Mouse (Mus musculus): ENCODE data around the gene Rhbdd1.

The Rhbdd1 gene

DNA sequence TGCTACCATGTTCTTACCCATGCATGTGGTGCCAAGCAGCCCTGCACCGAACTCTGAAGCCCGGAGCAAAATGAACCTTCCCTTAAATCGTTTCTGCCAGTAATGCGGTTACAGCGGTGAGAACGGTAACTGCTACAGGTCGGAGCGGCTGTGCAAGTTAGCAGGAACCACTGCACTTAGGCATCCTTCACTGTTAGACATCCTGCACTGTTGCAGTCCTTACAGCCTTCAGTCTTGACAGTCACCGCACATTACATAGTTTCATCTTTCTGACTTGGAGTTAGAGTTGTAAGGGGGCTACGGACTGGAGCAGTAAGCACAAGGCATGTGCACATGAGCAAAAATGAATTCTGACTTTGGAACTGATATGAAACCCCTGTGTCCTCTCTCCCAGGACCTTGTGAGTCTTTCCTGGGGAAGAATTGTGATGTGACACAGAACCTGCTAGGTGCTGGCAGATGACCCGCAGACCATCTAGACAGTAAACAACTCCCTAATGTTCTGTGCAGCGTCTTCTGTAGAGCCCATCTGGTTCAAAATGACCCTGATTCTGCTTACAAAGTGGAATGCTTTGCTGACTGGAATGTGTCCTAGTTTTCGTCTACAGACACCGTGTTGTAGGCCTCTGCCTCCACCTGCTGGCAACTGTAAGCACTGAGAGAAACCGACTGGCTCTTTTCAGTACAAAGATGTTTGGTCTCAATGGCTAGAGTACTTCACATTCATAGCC, 116.8 kb downstream of the Rhbdd1 start:
- DNase-seq (ENCODE audit: low read depth, low spot score): peak; percentile 14

DNA sequence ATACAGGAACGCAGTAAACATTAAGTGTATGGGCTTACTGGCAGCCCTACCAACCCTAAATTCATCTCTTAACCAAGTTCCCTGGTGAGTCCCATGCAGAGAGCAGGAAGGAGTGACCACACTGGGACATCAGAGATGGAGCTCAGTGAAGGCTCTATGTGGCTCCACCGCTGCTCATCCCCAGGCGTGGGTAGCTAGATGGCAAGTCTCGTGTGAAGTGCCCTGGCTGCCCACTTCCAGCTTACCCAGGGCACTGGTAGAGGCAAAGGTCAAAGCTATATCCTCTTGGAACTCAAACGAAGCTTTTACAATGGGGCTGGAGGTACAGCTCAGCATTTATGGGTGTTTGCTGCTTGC, 117.4 kb downstream of the Rhbdd1 start:
- no peak for DNase-seq (ENCODE audit: low read depth, low spot score)

DNA sequence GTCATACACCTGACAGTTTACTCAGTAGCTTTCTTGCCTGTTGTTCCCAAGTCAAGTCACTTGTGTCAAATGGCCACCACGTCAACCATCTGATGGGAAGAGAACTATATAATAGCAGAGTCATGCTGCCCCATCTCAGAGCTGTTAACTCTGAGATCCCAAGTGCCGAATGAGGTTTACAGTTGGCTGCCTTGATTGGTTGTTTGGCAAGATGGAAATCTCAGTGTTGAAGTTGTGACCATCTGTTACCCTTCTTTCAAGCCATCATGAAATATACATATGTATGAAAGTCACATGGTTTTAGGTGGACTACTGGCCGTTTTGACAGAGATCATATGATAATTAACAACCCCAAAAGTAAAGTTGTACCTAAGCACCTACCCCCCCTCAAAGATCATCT, 121.0 kb downstream of the Rhbdd1 start:
- DNase-seq (ENCODE audit: low read depth, low spot score): no peak

DNA sequence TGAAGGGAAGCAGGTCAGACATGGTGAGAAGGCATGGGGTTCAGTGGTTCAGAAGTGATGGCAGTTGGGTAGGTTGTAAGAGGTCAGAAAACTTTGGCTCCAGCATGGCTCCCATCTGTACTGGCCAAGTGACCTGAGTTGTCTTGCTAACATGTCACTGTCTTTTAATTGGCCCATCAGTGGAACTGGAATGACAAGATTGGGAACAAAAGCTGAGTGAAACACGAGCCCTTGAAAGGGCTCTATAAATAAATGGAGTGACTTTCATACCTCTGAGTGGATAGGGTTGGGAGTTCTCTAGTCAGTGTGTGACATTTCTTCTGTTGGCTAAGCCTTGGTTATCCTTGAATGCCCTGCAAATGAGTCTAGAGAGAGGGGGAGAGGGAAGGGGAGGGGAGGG, 123.9 kb downstream of the Rhbdd1 start:
- no peak for DNase-seq (ENCODE audit: low read depth, low spot score)

DNA sequence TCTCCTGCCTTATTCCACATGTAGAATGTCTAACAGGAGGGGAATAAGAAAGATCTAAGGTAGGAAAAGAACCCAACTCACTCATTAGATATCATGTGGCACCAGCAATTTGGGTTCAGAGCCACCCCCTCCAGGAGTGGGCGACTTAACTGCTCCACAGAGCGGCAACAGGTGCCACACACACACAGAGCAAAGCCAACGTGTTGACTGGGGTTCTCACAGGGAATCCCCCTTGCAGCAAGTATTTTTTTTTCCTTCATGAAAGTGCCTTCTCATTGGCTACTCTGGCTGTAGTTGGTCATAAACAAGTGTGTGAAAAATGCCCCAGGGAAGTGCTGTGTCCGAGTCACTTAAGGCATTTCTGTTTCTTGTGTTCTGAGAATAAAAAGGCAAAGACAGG, 127.3 kb downstream of the Rhbdd1 start:
- DNase-seq (ENCODE audit: low read depth, low spot score): no peak

DNA sequence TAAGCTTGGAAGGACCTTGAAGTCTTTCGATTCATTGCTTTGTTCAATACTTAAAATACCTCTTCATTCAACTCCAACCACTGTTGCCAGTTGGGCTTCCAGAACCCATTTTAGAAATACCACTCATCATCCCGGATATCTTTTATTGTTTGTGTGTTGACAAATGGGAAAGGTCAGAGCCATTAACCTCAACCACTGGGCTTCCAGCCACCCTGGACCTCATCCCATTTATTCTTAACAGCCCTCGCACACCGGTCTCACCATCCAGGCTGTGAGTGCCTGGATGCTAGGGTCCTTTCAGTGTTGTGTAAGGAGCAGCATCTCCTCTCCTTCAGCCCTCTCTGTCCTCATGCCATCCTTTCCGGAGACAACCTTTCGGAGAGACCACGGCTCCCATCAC, 129.8 kb downstream of the Rhbdd1 start:
- DNase-seq (ENCODE audit: low read depth, low spot score): no peak

DNA sequence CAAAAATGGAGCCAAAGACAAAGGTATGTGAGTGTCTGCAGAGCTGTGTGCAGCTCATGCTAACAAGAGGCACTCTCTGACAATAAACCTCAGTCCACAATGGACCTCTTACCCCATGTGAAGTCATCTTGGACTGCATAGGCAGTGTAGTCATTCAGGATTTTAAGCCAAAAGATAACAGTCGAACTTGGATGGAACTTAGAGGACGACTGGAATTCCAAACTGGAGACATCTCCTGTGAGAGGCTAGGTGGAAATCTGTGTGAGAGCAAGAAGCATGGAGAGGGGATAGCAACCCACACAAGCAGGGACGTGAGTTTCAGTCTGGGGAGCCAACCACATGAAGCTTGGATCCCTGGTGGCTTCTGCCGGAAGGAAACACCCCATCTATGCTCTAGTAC, 133.6 kb downstream of the Rhbdd1 start:
- DNase-seq (ENCODE audit: low read depth, low spot score): no peak

DNA sequence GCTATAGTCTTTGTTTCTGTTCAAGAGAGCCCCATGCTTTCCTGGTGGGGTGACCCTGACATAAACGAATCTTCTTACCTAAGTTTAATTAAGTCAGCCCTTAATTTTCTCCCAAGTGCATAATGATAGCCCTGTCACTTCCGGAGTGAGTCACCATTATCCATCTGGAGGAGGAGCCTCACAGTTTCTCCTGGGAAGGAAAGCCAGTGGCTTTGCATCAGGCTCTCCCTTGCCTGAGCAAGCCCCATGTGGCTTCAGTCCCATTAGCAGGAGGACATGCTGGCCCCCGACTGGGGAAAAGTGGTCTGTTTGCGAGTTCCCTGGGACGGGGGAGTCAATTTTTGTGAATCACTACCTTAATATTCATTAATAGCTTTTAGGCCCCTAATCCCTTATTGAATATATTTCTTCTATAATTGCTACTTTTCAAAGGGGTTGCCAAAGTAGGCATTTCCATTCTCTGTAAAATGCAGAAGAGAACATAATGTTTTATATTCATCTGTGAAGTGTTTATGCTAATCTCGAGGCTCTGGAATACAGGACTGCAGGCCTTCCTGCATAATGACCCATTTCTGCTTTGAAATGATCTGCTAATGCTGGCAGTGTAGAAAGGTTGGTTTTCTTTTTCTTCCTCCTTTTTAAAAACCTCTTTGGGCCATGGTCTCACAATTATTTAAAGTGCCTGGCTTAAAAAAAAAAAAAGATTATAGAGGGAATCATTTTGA, 135.8 kb downstream of the Rhbdd1 start:
- DNase-seq (ENCODE audit: low read depth, low spot score): no peak

DNA sequence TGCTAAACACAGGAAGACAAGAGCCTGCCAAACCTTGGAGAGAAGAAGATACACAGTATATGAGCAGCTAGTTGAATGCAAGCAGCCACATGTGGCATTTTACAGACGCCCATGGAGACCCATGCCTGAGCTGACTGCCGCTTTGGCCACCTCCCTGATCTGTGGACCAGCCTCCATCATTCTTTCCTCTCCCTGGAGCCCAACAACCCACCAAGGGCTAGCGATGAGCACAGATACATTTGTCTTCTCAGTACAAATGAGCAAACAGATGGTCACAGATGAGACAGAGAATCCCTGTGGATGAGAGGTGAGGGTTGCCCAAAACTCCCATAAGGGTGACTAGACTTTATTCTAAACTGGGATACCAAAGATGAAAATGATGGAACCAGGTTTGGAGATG, 137.8 kb downstream of the Rhbdd1 start:
- no peak for DNase-seq (ENCODE audit: low read depth, low spot score)

DNA sequence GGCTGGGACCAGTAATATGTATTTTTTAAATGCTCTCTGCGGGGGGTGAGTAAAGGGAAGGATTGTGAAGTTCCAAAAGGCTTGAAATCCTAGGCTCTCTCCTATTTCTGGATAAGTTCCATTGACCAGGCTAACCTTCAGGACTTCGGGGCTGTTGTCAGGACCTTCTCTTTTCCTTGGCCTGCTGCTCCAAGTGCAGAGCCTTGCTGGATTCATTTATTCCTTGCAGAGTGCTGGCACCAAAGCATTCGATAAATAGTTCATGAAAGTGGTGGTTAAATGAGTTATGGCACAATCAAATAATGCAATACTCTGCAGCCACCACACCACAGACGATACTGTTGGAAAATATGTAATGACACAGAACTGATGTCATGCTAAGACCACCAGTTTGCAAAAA, 143.1 kb downstream of the Rhbdd1 start:
- no peak for DNase-seq (ENCODE audit: low read depth, low spot score)

DNA sequence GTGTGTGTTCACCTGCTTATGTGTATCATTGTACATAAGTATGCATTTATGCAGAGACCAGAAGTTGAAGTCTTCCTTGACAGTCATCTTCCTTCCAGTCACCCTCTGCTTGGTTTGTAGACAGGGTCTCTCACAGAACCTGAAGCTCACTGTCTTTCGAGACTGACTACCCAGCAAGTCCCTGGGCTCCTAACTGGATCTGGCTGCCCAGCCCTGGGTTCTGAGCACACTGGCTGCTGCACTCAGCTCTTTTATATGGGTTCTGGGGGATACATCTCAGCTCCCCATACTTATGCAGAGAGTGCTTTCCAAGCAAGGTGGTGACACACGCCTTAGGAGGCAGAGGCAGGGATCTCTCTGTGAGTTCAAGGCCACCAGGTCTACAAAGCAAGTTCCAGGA, 143.7 kb downstream of the Rhbdd1 start:
- no peak for DNase-seq (ENCODE audit: low read depth, low spot score)

DNA sequence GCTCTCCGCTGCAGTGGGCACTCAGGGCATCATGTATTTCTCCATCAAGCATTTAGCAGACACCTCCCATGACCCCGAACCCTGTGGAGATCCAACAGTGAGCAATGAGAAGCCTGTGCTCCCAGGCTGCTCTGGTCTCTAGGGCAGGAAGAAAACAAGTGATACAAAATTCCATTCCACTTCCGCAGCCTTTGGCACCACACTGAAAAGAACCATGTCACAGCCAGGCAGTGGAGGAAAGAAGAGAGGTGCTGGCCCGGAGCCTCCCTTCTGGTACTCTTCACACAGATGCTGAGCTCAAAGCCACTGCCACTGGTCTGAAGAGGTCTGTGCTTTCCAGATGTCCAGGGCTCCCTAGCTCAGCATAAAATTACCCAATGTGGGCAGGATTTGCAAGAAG, 144.8 kb downstream of the Rhbdd1 start:
- no peak for DNase-seq (ENCODE audit: low read depth, low spot score)

DNA sequence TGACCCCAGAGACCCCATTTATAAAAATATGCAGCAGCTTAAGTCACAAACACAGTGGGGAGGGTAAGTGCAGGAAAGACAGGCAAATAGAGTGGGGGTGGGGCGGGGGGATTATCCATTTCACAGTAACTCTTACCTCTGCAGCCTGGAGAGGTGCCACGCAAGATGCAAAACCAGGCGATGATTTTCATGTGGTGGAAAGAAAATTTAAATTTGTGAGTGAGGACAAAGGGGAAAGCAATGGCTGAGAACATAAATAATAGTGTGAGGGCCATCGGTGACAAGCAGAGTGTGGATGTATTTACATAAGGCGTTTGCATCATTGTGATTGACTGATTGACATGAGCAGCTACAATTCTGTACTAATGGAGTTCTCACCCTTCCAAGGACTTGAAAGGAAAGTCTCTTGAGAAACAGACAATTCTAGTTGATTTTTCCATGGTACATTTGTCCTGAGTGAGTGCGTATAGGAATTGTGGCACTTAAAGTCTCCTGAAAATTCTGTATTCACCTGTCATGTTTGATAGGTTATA, 149.1 kb downstream of the Rhbdd1 start:
- no peak for DNase-seq (ENCODE audit: low read depth, low spot score)

DNA sequence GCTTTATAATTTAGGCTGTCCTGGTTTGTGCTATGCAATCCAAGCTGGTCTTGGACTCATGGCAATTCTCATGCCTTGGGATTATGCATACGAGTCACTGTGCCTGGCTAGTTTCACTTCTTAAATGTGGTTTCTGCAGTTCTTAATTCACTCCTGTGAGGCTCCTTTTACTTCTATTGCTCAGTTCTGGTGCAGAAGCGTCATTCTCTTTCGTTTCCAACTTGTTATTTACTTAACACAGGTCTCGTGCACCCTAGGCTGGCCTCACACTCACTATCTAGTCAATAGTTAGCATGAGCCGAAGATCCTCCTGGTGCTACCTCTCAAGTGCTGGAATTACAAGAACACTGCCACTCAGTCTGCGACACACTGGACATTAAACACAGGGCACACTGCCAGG, 152.6 kb downstream of the Rhbdd1 start:
- DNase-seq (ENCODE audit: low read depth, low spot score): no peak

DNA sequence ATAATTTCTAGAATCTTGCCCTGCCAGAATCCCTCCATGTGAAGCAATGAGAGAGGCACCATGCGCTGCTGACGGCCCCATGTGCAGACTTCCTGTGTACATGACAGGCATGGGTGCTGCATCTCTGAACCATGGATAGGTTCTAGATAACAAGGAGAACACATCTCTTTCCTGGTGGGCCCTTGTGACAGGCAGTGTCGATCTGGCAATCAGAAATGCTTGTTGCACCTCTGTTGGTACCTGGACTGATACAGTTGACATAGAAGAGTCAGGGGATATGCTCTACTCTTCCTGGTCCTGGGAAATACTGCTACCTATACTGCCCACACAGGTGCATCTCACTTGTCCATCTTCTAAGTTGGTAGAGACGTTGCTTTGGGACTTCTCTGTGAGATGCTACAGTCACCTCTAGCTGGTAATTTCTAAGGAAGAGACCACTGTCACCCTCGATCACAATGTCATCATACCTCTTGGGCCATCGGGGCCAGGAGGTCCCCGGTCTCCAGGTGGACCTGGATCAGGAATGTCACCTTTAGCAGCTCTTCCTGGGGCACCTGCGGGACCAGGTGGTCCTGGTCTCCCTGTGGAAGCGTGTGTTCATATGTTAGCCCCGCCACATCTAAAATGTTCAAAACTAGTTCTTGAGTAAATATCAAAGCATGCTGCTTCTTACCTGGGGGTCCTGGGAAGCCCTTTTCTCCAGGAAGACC, 154.4 kb downstream of the Rhbdd1 start:
- no peak for DNase-seq (ENCODE audit: low read depth, low spot score)

DNA sequence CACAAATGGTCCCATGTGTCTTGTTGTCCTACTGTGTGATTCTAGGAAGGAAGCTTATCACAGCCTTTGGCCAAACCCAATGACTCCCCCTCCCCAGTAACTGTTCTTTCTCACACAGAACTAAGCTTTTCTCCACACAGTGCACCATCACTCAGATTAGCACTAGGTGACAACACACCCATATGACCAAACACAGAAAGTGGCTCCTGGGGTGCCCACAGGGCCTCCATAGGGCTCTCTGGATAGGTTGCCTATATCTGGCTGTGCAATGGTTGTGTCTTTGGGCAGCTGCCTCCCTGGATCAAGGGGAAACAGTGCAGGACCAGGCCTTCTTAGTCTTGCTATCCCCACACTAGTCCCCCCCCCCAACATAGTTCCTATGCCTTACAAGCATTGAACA, 157.2 kb downstream of the Rhbdd1 start:
- DNase-seq (ENCODE audit: low read depth, low spot score): no peak

DNA sequence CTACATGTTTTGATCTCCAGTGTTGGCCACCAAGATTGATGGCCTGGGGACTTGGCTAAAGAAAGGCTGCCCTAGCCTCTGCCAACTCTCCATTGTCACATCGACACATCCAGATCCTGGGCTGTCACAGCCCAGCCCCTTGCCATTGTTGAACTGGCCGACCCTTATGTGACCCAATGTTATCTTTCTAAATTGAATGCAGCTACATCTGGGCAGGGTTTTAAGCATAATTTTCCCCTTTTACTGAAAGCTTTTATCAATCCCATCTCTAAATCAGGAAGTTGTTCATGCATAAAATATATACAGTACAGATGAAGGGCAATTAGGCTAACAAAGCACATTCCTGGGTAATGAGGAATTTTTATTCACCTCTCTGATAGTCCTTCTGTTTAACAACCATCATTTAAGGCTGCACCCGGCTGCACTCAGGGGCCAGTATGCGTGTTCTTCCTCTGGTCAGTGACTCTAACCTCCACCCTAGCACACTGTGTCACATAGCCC, 158.3 kb downstream of the Rhbdd1 start:
- no peak for DNase-seq (ENCODE audit: low read depth, low spot score)

DNA sequence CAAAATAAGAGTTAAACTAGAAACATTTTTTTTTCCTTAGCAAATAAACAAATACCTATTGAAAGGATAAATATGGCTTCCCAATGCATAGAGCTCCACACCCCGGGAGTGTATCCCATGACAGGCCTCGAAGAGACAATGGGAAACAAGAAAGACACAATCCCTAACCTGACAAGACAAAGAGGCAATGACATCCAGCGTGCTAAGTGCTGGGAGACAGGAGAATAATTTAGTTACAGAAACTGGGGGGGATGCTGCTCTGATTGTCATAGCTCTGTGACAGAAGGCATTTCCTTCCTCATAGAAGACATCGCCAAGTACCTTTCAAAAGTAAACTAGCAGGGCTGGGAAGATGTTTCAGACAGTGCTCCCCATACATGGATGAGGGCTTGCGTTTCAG, 159.0 kb downstream of the Rhbdd1 start:
- DNase-seq (ENCODE audit: low read depth, low spot score): no peak

DNA sequence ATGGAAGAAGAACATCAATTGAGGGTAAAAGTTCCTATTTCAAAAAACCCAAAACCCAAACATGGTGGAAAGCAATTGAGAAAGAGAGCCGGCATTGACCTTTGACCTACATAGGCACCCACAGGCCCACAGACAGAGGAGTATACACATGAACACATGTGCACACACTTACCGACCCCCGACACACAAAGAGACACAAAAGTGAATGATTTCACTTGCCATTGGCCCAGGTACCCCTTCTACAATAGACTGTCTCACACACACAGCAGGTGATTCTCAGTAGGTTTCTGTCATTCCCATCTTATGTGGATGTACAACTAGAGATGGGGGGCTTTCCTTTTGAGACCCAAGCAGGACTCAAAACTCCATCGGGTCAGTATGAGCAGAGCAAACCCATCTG, 159.6 kb downstream of the Rhbdd1 start:
- DNase-seq (ENCODE audit: low read depth, low spot score): no peak

DNA sequence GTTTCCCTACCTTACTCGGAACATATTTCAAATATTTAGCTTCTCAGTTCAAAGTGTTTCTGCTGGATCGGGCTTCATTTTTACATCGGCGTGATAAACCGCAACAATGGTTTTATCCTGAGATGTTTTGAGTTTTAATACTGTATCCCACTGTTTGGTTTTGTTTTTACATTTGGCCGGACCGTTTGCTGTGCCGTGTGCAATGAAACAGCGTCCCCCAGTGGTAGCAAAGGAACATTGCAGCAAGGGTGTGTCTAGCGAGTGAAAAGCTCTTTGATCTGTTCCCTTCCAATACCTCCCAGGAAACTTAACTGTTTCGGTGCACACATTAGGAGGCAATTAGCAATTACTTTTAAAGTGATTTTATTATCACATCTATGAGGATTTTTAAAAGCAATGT, 160.0 kb downstream of the Rhbdd1 start:
- peak; percentile 3 for DNase-seq (ENCODE audit: low read depth, low spot score)

DNA sequence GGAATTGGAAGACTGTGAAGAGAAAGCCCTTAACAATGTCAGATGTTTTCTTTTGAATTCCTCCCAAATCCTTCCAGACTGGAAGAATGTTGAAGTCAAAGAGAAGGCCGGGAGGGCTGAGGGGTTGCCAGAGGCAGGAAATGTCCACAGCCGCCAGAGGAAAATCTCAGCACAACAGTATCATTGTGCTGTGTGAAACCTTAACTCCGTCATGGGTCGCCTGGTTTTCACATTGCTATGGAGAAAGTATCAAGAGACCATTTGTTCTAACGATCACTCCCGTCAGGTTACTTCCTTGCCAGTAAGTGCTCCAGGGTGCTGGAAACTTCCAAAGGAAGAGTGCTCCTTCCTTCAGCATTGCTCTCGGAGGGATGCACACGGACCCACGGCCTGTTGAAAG, 160.5 kb downstream of the Rhbdd1 start:
- DNase-seq (ENCODE audit: low read depth, low spot score): no peak

DNA sequence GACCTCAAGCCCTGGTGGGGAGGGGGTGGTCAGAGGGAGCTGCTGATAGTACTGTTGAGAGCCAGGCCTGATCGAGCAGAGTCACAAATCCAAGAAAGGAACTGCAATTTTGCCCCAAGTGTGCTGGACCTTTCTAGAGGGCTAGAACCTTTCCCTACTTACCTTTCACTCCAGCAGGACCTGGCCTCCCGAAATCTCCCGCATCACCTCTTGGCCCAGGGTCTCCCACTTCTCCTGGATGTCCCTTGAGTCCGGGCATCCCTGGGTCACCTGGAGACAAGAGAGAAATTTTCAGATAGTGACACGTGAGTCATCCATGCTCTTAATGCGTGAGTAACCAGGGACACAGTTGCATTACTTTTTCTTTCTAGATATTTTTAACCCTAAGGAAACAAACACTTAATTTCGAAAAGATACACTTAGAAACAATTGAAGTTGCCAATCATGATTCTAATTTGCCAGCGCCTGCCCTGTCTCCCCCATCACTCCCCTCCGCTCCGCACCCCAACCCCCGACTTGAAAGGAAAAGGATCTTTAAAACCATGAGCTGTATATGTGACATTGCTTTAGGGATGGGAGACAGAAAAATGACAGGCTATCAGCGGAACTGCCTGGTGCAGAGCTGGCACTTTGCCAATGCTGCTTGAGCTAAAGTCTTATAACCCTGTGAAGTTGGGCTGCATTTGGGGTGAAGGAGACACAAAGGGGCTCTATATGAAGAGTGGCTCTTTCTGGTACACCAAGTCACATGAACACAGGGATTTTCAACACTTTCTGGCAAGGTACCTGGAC, 163.6 kb downstream of the Rhbdd1 start:
- DNase-seq (ENCODE audit: low read depth, low spot score): no peak

Measured in WW6 (cell line).